Mouse (Mus musculus) forebrain, embryonic 13.5 days (tissue): ENCODE measurements around the gene Tmem208. TPM values are rescaled to one million over a fixed set of nuclear protein-coding genes. Genes with fewer than 3 reads are reported as not detected.
A peak's percentile ranks its signal among the peaks of the same experiment; 100 is the strongest.

Experiments
- ATAC-seq: fragments of 200-750 bp; cut with Nextera tagmentation; 2 replicates; pipeline ENCODE4 v1.8.0; 2017
- H3K27ac ChIP-seq: fragments of 300-500 bp; sonication (generic); 2 replicates; pipeline ENCODE4 v1.5.1; 2015; ENCODE audit warnings: inconsistent platforms, mild to moderate bottlenecking, moderate library complexity
- H3K27me3 ChIP-seq: fragments of 300-500 bp; sonication (generic); 2 replicates; pipeline ENCODE4 v1.6.1; 2015; ENCODE audit warnings: mild to moderate bottlenecking, inconsistent platforms
- H3K36me3 ChIP-seq: fragments of 300-500 bp; sonication (generic); 2 replicates; pipeline ENCODE4 v1.6.1; 2015; ENCODE audit warnings: mild to moderate bottlenecking, inconsistent platforms; ENCODE audit not compliant: poor library complexity, severe bottlenecking
- H3K4me1 ChIP-seq: fragments of 300-500 bp; sonication (generic); 2 replicates; pipeline ENCODE4 v1.6.1; 2015; ENCODE audit warnings: inconsistent platforms
- H3K4me2 ChIP-seq: fragments of 300-500 bp; sonication (generic); 2 replicates; pipeline ENCODE4 v1.6.1; 2015; ENCODE audit warnings: inconsistent platforms, mild to moderate bottlenecking, moderate library complexity
- H3K4me3 ChIP-seq: fragments of 300-500 bp; sonication (generic); 2 replicates; pipeline ENCODE4 v1.5.1; 2015; ENCODE audit warnings: mild to moderate bottlenecking, inconsistent platforms
- H3K9ac ChIP-seq: fragments of 300-500 bp; sonication (generic); 2 replicates; pipeline ENCODE4 v1.6.1; 2015; ENCODE audit warnings: mild to moderate bottlenecking, inconsistent platforms
- H3K9me3 ChIP-seq: fragments of 300-500 bp; sonication (generic); replicated peaks from 2 replicates; pipeline ENCODE4 v1.6.1; 2016; ENCODE audit warnings: inconsistent platforms
- WGBS: fragments of 180-500 bp; shearing (Covaris S2); methylation state at CpG from one replicate; pipeline ENCODE4 v1.1.7; 2015; 5-methylcytosine and 5-hydroxymethylcytosine counted together
- polyA plus RNA-seq: library from polyadenylated mRNA; unstranded; fragments of >200 nt; fragmentation: Nextera tagmentation; extraction: Ambion mirVana; gene quantifications from 2 replicates; pipeline ENCODE4 v1.2.1, GENCODE M21; 2015

Gene Tmem208
- polyA plus RNA-seq, 1 experiment from 2014 or later = 107 TPM

GRCm38 (mm10) chr8:105349096-105349771 is 23.1 kb downstream of the Tmem208 start:
- WGBS = 0% methylated on average over 31 of the region's 48 CpGs
- Histone ChIP-seq H3K4me2 (peak overlapping the region; percentile 96), H3K9ac (peak overlapping the region; percentile 81), H3K4me3 (peak overlapping the region; percentile 76), H3K4me1 (peaks cover 42% of the 10 kb centered on the region), H3K27me3 (peaks cover 10% of the 10 kb centered on the region; the same call in 1 of the 2 replicates), H3K9me3 (no peaks in the 10 kb centered on the region), H3K27ac (0 out of 2 replicates have a peak overlapping the region, but pooled peaks have one; percentile 65), H3K36me3 (no peaks in the 10 kb centered on the region)
- ATAC-seq = peak; percentile 32

- ATAC-seq = no peak
- Histone ChIP-seq H3K4me1 (peaks cover 42% of the 10 kb centered on the region), H3K9ac (peak overlapping the region; percentile 81), H3K27ac (peak overlapping the region; percentile 45; the same call in 1 of the 2 replicates), H3K4me3 (peak overlapping the region; percentile 76), H3K4me2 (peak overlapping the region; percentile 96), H3K36me3 (0 out of 2 replicates have a peak, but pooled peaks cover 2% of the 10 kb centered on the region), H3K9me3 (no peaks in the 10 kb centered on the region), H3K27me3 (peaks cover 10% of the 10 kb centered on the region; the same call in 1 of the 2 replicates)
- 31% methylated on average over 7 of the region's 7 CpGs for WGBS
Measured at GRCm38 (mm10) chr8:105350186-105350585, 24.0 kb downstream of the Tmem208 start.

GRCm38 (mm10) chr8:105353583-105354135 is 27.5 kb downstream of the Tmem208 start:
- Histone ChIP-seq H3K36me3 (peaks cover 27% of the 10 kb centered on the region), H3K9me3 (no peaks in the 10 kb centered on the region), H3K9ac (no peak overlapping the region), H3K27ac (no peak overlapping the region), H3K4me2 (no peak overlapping the region), H3K4me1 (peaks cover 20% of the 10 kb centered on the region), H3K4me3 (no peak overlapping the region), H3K27me3 (no peaks in the 10 kb centered on the region)
- no peak for ATAC-seq
- 81% methylated on average over 8 of the region's 8 CpGs for WGBS

- H3K27ac ChIP-seq = no peak overlapping the region
- H3K9ac ChIP-seq = no peak overlapping the region
- H3K27me3 ChIP-seq = no peaks in the 10 kb centered on the region
- ATAC-seq = no peak
- H3K36me3 ChIP-seq = peaks cover 30% of the 10 kb centered on the region
- 95% methylated on average over 4 of the region's 4 CpGs for WGBS
- H3K4me1 ChIP-seq = peaks cover 17% of the 10 kb centered on the region
- no peak overlapping the region for H3K4me2 ChIP-seq
- no peaks in the 10 kb centered on the region for H3K9me3 ChIP-seq
- H3K4me3 ChIP-seq = no peak overlapping the region
Measured at GRCm38 (mm10) chr8:105354549-105354948, 28.4 kb downstream of the Tmem208 start.

GRCm38 (mm10) chr8:105355179-105356024 is 29.2 kb downstream of the Tmem208 start:
- ATAC-seq = no peak
- H3K36me3 ChIP-seq = peaks cover 30% of the 10 kb centered on the region
- 80% methylated on average over 26 of the region's 26 CpGs for WGBS
- H3K27ac ChIP-seq = no peak overlapping the region
- H3K9me3 ChIP-seq = no peaks in the 10 kb centered on the region
- H3K9ac ChIP-seq = no peak overlapping the region
- H3K27me3 ChIP-seq = no peaks in the 10 kb centered on the region
- no peak overlapping the region for H3K4me2 ChIP-seq
- peaks cover 8% of the 10 kb centered on the region for H3K4me1 ChIP-seq
- no peak overlapping the region for H3K4me3 ChIP-seq

GRCm38 (mm10) chr8:105356681-105357080 is 30.5 kb downstream of the Tmem208 start:
- Histone ChIP-seq H3K9me3 (no peaks in the 10 kb centered on the region), H3K27ac (no peak overlapping the region), H3K4me2 (no peak overlapping the region), H3K36me3 (peaks cover 30% of the 10 kb centered on the region), H3K27me3 (no peaks in the 10 kb centered on the region), H3K4me1 (no peaks in the 10 kb centered on the region), H3K4me3 (no peak overlapping the region), H3K9ac (no peak overlapping the region)
- WGBS = 89% methylated on average over 14 of the region's 14 CpGs
- no peak for ATAC-seq

- Histone ChIP-seq H3K4me1 (no peaks in the 10 kb centered on the region), H3K27ac (no peak overlapping the region), H3K9ac (peak overlapping the region; percentile 23; the same call in 1 of the 2 replicates), H3K36me3 (peaks cover 43% of the 10 kb centered on the region), H3K9me3 (no peaks in the 10 kb centered on the region), H3K27me3 (no peaks in the 10 kb centered on the region), H3K4me3 (no peak overlapping the region), H3K4me2 (no peak overlapping the region)
- ATAC-seq = no peak
- 73% methylated on average over 15 of the region's 15 CpGs for WGBS
Measured at GRCm38 (mm10) chr8:105359208-105359607, 33.1 kb downstream of the Tmem208 start.

- H3K9ac ChIP-seq = no peak overlapping the region
- no peaks in the 10 kb centered on the region for H3K27me3 ChIP-seq
- peaks cover 48% of the 10 kb centered on the region for H3K36me3 ChIP-seq
- H3K4me1 ChIP-seq = no peaks in the 10 kb centered on the region
- no peaks in the 10 kb centered on the region for H3K9me3 ChIP-seq
- WGBS = 46% methylated on average over 4 of the region's 4 CpGs
- H3K4me3 ChIP-seq = no peak overlapping the region
- H3K27ac ChIP-seq = no peak overlapping the region
- H3K4me2 ChIP-seq = no peak overlapping the region
- no peak for ATAC-seq
Measured at GRCm38 (mm10) chr8:105359646-105360045, 33.5 kb downstream of the Tmem208 start.

GRCm38 (mm10) chr8:105361751-105362702 is 35.9 kb downstream of the Tmem208 start:
- H3K4me1 ChIP-seq = no peaks in the 10 kb centered on the region
- H3K9ac ChIP-seq = 0 out of 2 replicates have a peak overlapping the region, but pooled peaks have one; percentile 14
- H3K4me3 ChIP-seq = no peak overlapping the region
- 81% methylated on average over 12 of the region's 12 CpGs for WGBS
- no peak for ATAC-seq
- no peak overlapping the region for H3K4me2 ChIP-seq
- peaks cover 42% of the 10 kb centered on the region for H3K36me3 ChIP-seq
- H3K27ac ChIP-seq = no peak overlapping the region
- no peaks in the 10 kb centered on the region for H3K9me3 ChIP-seq
- H3K27me3 ChIP-seq = no peaks in the 10 kb centered on the region

GRCm38 (mm10) chr8:105367107-105367506 is 41.0 kb downstream of the Tmem208 start:
- WGBS = 87% methylated on average over 2 of the region's 2 CpGs
- no peak overlapping the region for H3K4me3 ChIP-seq

GRCm38 (mm10) chr8:105372473-105372872 is 46.3 kb downstream of the Tmem208 start:
- no peak overlapping the region for H3K4me3 ChIP-seq
- no peak overlapping the region for H3K9ac ChIP-seq
- peaks cover 27% of the 10 kb centered on the region for H3K36me3 ChIP-seq
- 0 out of 2 replicates have a peak, but pooled peaks cover 3% of the 10 kb centered on the region for H3K27me3 ChIP-seq
- H3K9me3 ChIP-seq = peaks cover 7% of the 10 kb centered on the region; the same call in 1 of the 2 replicates
- H3K27ac ChIP-seq = no peak overlapping the region
- ATAC-seq = no peak
- peaks cover 7% of the 10 kb centered on the region for H3K4me1 ChIP-seq
- 85% methylated on average over 9 of the region's 9 CpGs for WGBS
- no peak overlapping the region for H3K4me2 ChIP-seq

More at GRCm38 (mm10) chr8:105367107-105367506, 41.0 kb downstream of the Tmem208 start:
- no peak overlapping the region for H3K27ac ChIP-seq
- no peak overlapping the region for H3K9ac ChIP-seq
- H3K36me3 ChIP-seq = peaks cover 64% of the 10 kb centered on the region
- no peaks in the 10 kb centered on the region for H3K27me3 ChIP-seq
- no peaks in the 10 kb centered on the region for H3K4me1 ChIP-seq
- H3K9me3 ChIP-seq = no peaks in the 10 kb centered on the region
- no peak overlapping the region for H3K4me2 ChIP-seq
- ATAC-seq = no peak
